Mouse (Mus musculus): ENCODE data around the gene Nsmce1. TPM values are rescaled to one million over a fixed set of nuclear protein-coding genes. Genes with fewer than 3 reads are reported as not detected.

Gene Nsmce1
- total RNA-seq, 1 experiment from 2014 or later, result 24.3 TPM

- no peak for ATAC-seq (replicated peaks; ENCODE audit: insufficient number of reproducible peaks, low FRiP score, low TSS enrichment, poor library complexity, severe bottlenecking)
These were observed 4.6 kb upstream of the Nsmce1 start for GRCm38 (mm10) chr7:125495864-125496440.

DNA sequence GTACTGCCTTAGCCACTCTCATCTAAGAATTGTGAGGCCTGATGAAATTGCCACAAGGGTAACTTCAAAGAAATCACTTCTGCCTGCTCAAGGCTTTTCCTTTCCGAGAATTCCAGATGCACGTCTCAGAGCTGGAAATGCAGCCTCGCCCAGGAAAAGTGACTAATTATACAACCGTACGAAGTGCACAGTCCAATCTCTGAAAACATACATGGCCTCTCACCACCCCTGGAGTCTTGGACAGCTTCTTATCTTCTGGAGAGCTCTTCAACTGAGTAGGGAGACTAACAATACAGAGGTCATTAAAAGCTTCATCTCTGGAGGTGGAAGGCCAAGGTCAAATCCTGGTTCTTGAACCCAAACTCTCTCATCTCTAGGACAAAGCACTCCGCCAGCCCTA lies 1.2 kb upstream of the Nsmce1 start:
- no peak for ATAC-seq (replicated peaks; ENCODE audit: insufficient number of reproducible peaks, low FRiP score, low TSS enrichment, poor library complexity, severe bottlenecking)

- ATAC-seq (replicated peaks; ENCODE audit: insufficient number of reproducible peaks, low FRiP score, low TSS enrichment, poor library complexity, severe bottlenecking), result no peak
These were observed 364 bp upstream of the Nsmce1 start for GRCm38 (mm10) chr7:125491760-125492159.

GRCm38 (mm10) chr7:125489636-125490035 lies 1.8 kb downstream of the Nsmce1 start:
- no peak for ATAC-seq (replicated peaks; ENCODE audit: insufficient number of reproducible peaks, low FRiP score, low TSS enrichment, poor library complexity, severe bottlenecking)

DNA sequence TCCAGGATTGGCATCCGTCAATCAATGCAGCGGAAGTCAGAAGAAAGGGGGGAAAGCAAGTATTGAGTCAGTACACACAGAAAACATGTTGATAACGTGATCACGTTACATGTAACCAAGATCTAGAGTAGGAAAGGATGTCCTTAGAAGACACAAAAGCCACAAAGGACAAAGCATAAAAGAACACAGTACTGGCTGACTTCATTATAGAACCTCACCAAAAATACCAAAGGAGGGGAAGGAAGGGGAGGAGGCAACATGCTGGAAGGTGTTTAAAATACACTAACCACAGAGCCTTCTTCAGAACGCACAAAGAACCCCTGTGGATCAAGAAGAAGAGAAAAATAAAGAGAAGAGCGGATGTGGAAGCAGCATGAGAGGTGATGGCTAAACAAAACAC lies 2.7 kb downstream of the Nsmce1 start:
- ATAC-seq (replicated peaks; ENCODE audit: insufficient number of reproducible peaks, low FRiP score, low TSS enrichment, poor library complexity, severe bottlenecking), result no peak

DNA sequence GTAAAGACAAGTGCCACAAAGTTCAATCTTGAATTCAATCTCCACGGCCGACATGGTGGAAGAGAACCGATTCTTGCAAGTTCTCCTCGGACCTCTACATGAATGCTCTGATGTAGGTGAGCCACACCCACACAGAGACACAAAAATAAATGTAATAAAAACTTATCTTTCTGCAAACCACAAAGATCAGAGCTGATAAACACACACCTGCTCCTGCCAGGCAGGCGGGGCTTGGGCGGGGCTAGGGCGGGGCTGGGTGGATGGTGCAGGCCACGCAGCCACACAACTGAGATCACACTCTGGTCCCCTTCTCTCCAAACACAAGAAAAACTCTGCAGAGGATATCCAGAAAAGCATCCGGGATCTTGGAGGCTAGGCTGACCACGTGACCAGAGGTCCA lies 4.3 kb downstream of the Nsmce1 start:
- ATAC-seq (replicated peaks; ENCODE audit: insufficient number of reproducible peaks, low FRiP score, low TSS enrichment, poor library complexity, severe bottlenecking), result no peak

DNA sequence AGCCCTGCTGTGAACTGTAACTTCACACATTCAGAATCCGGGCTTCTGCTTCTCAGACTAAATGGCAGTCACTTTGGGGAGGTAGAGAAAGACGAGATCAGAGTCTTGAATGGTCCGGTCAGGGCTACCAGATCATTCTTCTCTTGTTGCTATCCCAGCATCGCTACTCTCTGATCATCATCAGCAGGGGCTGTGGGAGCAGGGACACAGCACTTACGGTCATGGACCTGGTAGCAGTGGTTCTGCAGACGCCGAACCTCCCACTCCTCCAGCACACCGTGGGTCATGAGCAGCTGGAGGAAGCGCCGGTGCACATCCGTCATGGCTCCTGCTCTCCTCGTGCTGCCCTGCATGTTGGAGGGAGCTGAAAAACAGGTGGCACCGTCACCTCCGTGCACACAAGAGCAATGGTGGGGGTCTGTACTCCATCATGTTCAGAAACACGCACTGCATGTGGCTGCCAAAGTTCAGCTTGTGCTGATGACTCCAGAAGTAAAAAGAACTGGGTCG lies 5.2 kb downstream of the Nsmce1 start:
- no peak for ATAC-seq (replicated peaks; ENCODE audit: insufficient number of reproducible peaks, low FRiP score, low TSS enrichment, poor library complexity, severe bottlenecking)

GRCm38 (mm10) chr7:125484791-125485190 lies 6.6 kb downstream of the Nsmce1 start:
- ATAC-seq (replicated peaks; ENCODE audit: insufficient number of reproducible peaks, low FRiP score, low TSS enrichment, poor library complexity, severe bottlenecking), result no peak

DNA sequence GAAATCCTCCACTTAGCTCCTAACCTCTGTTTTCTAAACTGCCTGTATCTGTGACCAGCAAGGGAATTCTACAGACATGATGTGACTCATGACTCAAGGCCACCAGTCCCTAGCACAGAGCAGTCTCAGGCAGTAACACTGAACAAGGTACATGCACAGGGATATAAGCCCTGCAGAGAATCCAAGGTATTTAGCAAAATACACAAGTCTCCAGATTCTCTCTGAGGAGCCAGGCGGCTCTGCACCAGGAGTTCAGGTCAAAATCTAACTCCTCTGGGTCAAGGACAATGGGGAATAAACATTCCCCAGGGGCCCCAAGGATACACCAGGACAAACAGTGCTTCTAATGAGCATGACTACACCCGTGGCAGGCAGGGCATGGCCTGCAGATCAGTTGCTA lies 8.5 kb downstream of the Nsmce1 start:
- no peak for ATAC-seq (replicated peaks; ENCODE audit: insufficient number of reproducible peaks, low FRiP score, low TSS enrichment, poor library complexity, severe bottlenecking)

DNA sequence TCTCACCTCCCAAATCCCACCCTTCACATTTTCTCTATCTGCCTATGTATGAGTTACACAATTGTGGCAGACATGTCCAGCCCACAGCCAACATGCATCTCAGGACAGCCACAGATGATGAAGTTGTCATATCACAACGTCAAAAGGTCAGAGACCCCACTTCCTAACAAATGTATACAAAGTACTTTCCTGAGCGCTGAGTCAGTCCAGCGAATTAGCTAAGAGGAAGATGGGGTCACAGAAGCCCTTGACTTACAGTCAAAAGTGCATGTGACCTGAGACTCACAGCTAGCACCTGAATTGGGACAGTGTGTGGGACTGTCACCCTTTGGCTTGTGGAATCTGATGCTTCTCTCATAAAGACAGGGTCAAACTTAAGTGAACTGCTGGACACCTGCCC lies 9.1 kb downstream of the Nsmce1 start:
- ATAC-seq (replicated peaks; ENCODE audit: insufficient number of reproducible peaks, low FRiP score, low TSS enrichment, poor library complexity, severe bottlenecking), result no peak

- no peak for ATAC-seq (replicated peaks; ENCODE audit: insufficient number of reproducible peaks, low FRiP score, low TSS enrichment, poor library complexity, severe bottlenecking)
These were observed 10.9 kb downstream of the Nsmce1 start for GRCm38 (mm10) chr7:125480518-125480917.

GRCm38 (mm10) chr7:125478391-125478984 lies 12.9 kb downstream of the Nsmce1 start:
- no peak for ATAC-seq (replicated peaks; ENCODE audit: insufficient number of reproducible peaks, low FRiP score, low TSS enrichment, poor library complexity, severe bottlenecking)

DNA sequence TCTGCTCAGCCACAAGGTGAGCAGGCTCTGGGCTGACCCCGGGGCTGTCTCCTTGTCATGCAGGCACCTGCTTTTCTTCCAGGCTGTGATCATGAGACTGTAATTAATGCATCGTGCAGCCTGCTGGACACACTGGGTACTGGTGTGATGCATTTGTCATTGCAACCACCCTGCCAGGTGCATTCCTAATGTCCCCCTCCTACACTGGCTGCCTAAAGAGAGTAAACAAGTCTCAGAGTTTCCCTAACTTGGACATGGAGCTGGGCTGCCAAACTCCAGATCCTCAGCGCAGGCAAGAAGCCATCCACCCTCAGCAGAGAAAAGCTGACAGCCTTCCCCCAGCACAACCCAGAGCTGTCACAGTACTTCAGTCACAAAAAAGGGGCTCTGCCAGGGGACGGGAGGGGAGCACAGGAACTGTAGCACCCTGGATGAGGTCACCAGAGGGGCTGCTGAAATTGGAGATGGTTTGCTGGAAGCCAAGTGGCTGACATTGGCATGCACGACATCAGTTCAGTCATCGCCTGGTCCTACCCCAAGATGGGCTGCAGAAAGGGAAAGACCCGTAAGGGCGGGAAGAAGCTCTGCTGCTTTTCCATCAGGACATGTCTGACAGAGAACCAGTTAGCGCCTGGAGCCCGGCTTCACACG lies 15.7 kb downstream of the Nsmce1 start:
- no peak for ATAC-seq (replicated peaks; ENCODE audit: insufficient number of reproducible peaks, low FRiP score, low TSS enrichment, poor library complexity, severe bottlenecking)

GRCm38 (mm10) chr7:125474535-125474934 lies 16.9 kb downstream of the Nsmce1 start:
- no peak for ATAC-seq (replicated peaks; ENCODE audit: insufficient number of reproducible peaks, low FRiP score, low TSS enrichment, poor library complexity, severe bottlenecking)

DNA sequence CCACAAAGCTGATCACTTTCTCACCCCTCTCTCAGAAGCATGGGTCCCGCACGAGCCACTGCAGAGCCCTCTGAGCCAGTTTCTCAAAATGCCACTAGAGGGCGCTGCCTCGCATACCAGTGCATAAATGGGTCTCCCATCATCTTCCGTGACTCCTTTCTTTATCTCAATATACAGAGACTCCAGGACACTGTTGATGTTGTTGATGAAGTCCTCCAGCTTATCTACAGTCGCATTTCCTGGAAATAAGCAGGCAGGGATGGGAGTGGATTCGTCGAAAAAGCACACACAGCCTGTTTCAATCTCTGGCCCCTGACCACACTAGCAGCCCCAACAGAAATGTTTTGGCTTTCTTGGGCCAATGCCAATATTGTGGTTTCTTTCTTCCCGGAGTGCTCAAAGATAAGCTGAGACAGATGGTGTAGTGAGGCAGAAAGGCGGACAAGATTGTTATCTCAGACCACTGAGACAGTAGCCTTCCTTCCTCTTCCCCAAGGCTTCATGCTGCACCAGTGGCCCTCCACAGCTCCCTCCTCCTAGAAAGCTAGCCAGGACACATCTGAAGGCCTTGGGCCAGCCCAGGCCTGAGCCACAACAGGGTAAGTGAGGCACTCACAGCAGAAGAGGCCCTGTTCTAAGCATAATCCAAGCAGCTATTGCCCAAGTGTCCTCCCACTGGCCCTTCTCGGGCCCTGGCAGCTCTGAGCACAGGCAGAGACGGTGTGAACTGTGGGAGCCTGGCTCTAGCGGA lies 19.2 kb downstream of the Nsmce1 start:
- ATAC-seq (replicated peaks; ENCODE audit: insufficient number of reproducible peaks, low FRiP score, low TSS enrichment, poor library complexity, severe bottlenecking), result peak; percentile 58

GRCm38 (mm10) chr7:125470901-125471300 lies 20.5 kb downstream of the Nsmce1 start:
- no peak for ATAC-seq (replicated peaks; ENCODE audit: insufficient number of reproducible peaks, low FRiP score, low TSS enrichment, poor library complexity, severe bottlenecking)

DNA sequence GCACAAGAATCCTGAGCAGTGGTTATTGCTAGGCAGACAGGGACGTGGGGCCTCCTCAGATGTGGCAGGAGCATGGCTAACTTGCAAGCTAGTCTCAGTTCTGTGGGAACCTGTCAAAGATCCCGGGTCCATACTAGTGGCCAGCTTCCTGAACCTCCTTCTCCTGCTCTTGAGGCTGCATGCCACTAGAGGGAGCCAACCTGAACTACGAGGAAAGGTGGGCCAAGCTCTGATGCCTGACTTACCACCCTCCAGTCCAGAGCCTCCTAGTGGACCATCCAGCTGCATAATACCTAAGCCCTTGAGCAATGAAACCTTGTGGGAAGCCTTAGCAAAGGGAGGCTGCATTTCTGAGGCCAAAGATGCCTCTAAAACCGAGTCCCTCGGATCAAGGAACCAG lies 21.5 kb downstream of the Nsmce1 start:
- peak; percentile 58 for ATAC-seq (replicated peaks; ENCODE audit: insufficient number of reproducible peaks, low FRiP score, low TSS enrichment, poor library complexity, severe bottlenecking)

DNA sequence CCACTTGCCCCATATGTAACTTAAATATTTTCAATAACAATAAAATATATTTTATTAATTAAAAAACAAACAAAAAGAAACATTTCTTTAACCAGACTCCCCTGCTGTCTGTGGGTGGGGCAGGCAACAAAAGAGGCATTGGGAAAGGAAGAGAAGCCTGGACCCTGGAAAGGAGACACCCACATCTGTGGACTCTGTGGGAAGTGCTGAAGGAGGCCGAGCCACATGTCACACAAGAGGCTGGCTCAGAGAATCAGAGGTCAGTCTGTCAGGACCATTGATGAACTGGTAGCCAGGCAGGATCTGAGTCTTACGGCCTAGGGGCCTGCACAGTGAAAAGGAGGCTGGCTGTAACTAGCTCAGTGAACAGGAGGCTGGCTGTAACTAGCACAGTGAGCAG lies 29.2 kb downstream of the Nsmce1 start:
- ATAC-seq (replicated peaks; ENCODE audit: insufficient number of reproducible peaks, low FRiP score, low TSS enrichment, poor library complexity, severe bottlenecking), result no peak

GRCm38 (mm10) chr7:125453671-125454070 lies 37.7 kb downstream of the Nsmce1 start:
- ATAC-seq (replicated peaks; ENCODE audit: insufficient number of reproducible peaks, low FRiP score, low TSS enrichment, poor library complexity, severe bottlenecking), result no peak

GRCm38 (mm10) chr7:125451078-125451477 lies 40.3 kb downstream of the Nsmce1 start:
- no peak for ATAC-seq (replicated peaks; ENCODE audit: insufficient number of reproducible peaks, low FRiP score, low TSS enrichment, poor library complexity, severe bottlenecking)
